Mouse (Mus musculus) v-Abl transformed pro-B cells (cell line): Measurements from ENCODE around the gene Med25.

Experiments used
- in situ Hi-C, 2 experiments: fragments of 400-800 bp; cut with MboI; formaldehyde crosslinking; loops; one replicate each; pipeline ENCODE4 v1.15.1; 2025; ENCODE audit not compliant: unreplicated experiment in 2 of 2

The Med25 gene

GRCm38 (mm10) chr7:44851625-44852234, 40.8 kb downstream of the Med25 start:
- in situ Hi-C loops: loop anchor here (5.0 to 25.0 kb wide), 3 partner anchors 46 to 314 kb away; partner anchors contain the start of genes Fuz (in 2 of the 2), Pold1 (in 1 of the 2), Rpl13a (in 1 of the 2) and Spib (in 1 of the 2)

GRCm38 (mm10) chr7:44850789-44851624, 41.5 kb downstream of the Med25 start:
- in situ Hi-C loops: loop anchor here (5.0 to 25.0 kb wide), 3 partner anchors 46 to 314 kb away; partner anchors contain the start of genes Fuz (in 2 of the 2), Pold1 (in 1 of the 2), Rpl13a (in 1 of the 2) and Spib (in 1 of the 2)

- in situ Hi-C loops: loop anchor here (5.0 to 25.0 kb wide), 3 partner anchors 47 to 313 kb away; partner anchors contain the start of genes Fuz (in 2 of the 2), Pold1 (in 1 of the 2), Rpl13a (in 1 of the 2) and Spib (in 1 of the 2)
These were observed 42.4 kb downstream of the Med25 start for GRCm38 (mm10) chr7:44850146-44850545.

- in situ Hi-C loops: loop anchor here (5.0 to 25.0 kb wide), 3 partner anchors 48 to 312 kb away; partner anchors contain the start of genes Fuz (in 2 of the 2), Pold1 (in 1 of the 2), Rpl13a (in 1 of the 2) and Spib (in 1 of the 2)
These were observed 42.9 kb downstream of the Med25 start for GRCm38 (mm10) chr7:44849416-44850111.

- in situ Hi-C loops: no loop called here
These were observed 43.7 kb downstream of the Med25 start, which contains the start of the genes Akt1s1 and Tbc1d17 for GRCm38 (mm10) chr7:44848561-44849415. Gene Akt1s1, plus strand, starts transcription at chr7:44848991. Gene Tbc1d17, minus strand, starts transcription at chr7:44849079.

GRCm38 (mm10) chr7:44847772-44848171, 44.7 kb downstream of the Med25 start:
- in situ Hi-C loops: no loop called here

- in situ Hi-C loops: no loop called here
These were observed 45.7 kb downstream of the Med25 start for GRCm38 (mm10) chr7:44846804-44847203.

- in situ Hi-C loops: no loop called here
These were observed 47.5 kb downstream of the Med25 start for GRCm38 (mm10) chr7:44845006-44845405.

GRCm38 (mm10) chr7:44841825-44842463, 50.6 kb downstream of the Med25 start:
- in situ Hi-C loops: no loop called here

- in situ Hi-C loops: no loop called here
These were observed 52.1 kb downstream of the Med25 start for GRCm38 (mm10) chr7:44840426-44840825.

- in situ Hi-C loops: loop anchor here in 1 of 2 experiments (10.0 kb wide), 1 partner anchor 115 kb away; no protein-coding TSS in a partner anchor
These were observed 52.9 kb downstream of the Med25 start for GRCm38 (mm10) chr7:44839491-44840191.

- in situ Hi-C loops: loop anchor here in 1 of 2 experiments (10.0 kb wide), 1 partner anchor 116 kb away; no protein-coding TSS in a partner anchor
These were observed 53.4 kb downstream of the Med25 start for GRCm38 (mm10) chr7:44839171-44839490.

GRCm38 (mm10) chr7:44838073-44838472, 54.4 kb downstream of the Med25 start:
- in situ Hi-C loops: loop anchor here in 1 of 2 experiments (10.0 kb wide), 1 partner anchor 117 kb away; no protein-coding TSS in a partner anchor

GRCm38 (mm10) chr7:44836423-44837053, 56.0 kb downstream of the Med25 start:
- in situ Hi-C loops: loop anchor here in 1 of 2 experiments (10.0 kb wide), 1 partner anchor 118 kb away; no protein-coding TSS in a partner anchor

GRCm38 (mm10) chr7:44836016-44836404, 56.5 kb downstream of the Med25 start:
- in situ Hi-C loops: loop anchor here in 1 of 2 experiments (10.0 kb wide), 1 partner anchor 119 kb away; no protein-coding TSS in a partner anchor

GRCm38 (mm10) chr7:44835373-44836015, 57.0 kb downstream of the Med25 start:
- in situ Hi-C loops: loop anchor here in 1 of 2 experiments (10.0 kb wide), 1 partner anchor 119 kb away; no protein-coding TSS in a partner anchor

- in situ Hi-C loops: loop anchor here in 1 of 2 experiments (5.0 to 10.0 kb wide), 2 partner anchors 90 to 122 kb away; no protein-coding TSS in a partner anchor
These were observed 59.7 kb downstream of the Med25 start for GRCm38 (mm10) chr7:44832763-44833162.
